Mouse (Mus musculus) skeletal muscle tissue, adult 2 months (tissue): Measurements from ENCODE around the gene Ell.

ENCODE experiments used
- DNase-seq: peaks from one replicate; pipeline ENCODE4 v3.0.0-alpha.2; 2012; ENCODE audit warnings: low read depth, low spot score

Ell gene

DNA sequence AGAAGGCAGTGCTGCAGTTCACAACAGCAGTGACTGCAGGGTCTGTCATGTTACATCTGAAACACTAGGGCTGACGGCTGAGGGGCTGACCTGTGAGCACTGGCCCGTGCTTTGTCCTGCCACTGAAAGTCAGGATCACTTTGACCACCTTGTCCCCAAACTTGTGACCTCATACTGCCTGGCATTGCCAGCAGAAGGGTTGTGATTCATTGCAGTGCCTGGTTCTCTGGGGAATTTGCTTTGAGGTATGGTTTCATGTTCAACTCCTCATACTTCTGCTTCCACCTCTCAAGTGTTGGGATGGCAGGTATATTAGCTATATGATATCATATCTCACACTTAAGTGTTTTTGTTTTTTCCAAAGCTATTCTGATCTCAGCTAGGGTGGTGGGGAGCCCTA is 3.6 kb upstream of the Ell start:
- no peak for DNase-seq

DNA sequence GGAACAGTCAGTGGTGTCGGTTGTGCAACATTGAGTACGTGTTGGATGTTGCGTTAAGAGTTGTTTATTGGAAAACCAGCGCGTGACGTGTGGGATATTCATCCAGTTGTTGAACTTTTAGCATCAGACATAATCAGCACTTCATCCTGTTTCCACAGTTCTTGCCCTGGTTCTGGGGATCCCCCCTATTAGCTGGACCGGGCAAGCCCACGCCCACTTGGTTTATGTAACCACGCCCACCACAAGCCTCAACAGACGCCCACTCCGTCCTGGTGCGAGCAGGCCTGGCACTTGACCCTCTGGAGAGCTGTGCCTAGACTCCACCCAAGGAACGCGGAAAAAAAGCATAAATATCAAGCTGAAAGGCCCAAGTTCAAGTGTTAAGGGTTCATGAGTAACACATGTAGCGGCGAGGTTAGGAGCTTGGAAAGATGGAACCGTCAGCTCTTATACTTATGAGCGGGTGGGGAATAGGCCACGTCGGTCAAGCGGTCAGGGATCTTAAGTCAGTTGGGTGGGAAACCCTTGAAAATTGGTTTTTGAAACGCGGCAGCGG is 1.2 kb upstream of the Ell start:
- DNase-seq: peak; percentile 73

DNA sequence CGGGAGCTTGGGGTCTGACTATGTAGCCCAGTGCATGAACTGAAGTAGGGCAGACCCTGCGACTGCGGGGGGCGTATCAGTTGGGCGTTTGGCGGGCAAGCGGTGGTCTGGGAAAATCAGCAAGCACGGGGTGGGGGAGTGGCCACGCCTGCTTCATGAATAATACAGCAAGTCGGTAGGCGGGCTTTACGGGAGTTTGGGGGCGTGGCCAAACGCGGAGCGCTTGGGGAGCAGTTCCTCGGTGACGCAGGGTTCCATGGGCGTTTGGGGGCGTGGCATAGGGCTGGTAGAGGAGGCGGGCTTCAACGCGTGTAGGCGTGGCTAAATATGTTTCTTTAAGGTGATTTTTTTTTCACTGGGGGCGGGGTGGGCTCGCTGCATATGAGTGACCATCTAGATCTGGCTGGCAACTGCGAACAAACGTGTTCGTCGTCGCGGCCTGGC is 602 bp upstream of the Ell start:
- peak; percentile 99 for DNase-seq

DNA sequence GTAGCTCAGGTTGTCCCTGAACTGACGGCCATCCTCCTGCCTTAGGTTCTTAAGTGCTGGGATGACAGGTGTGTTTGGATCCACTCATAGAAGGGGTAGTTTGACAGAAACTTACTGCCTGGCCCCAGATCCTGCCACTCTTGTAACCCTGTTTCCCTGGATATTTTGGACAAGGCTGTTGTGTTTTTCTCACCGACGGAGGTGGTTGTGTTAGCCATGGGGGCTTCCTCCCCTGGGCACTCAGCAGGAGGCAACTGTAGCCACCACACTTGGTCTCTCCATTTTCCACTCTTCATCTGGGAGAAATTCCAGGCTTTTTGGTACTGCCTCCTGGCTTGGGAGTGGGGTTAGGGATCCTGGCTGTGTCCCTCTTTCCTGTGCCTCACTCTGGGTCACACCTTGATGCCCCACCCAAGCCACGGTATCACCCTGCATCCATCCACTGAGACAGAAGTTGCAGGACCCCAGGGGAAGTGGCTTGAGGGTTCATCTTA is 803 bp downstream of the Ell start:
- no peak for DNase-seq

DNA sequence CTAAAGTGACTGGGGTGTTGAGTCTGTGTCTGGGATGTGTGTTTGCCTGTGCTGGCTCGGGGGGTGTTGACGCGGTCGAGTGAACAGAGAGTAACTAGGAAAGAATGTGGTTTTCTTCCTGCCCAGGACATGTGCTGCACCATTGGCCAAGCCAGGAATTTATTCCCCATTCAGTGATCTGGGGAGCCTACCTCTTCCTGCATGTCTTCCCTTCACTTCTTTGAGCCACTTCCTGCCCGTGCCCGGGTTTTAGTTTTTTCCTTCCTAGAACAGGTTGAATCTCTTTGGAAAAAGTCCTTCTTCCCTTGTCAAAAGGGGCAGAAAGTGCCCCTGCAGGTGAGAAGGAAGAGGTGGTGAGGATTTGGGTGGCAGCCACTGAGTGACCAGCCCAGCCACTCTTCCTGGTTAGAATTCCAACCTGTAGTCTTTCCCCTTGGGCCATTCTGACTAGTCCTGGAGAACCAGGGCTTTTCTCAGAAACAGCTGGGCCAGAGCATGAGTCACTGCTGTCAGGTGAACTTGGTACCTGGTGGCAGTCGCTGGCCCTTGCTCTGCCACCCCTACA is 1.3 kb downstream of the Ell start:
- no peak for DNase-seq

DNA sequence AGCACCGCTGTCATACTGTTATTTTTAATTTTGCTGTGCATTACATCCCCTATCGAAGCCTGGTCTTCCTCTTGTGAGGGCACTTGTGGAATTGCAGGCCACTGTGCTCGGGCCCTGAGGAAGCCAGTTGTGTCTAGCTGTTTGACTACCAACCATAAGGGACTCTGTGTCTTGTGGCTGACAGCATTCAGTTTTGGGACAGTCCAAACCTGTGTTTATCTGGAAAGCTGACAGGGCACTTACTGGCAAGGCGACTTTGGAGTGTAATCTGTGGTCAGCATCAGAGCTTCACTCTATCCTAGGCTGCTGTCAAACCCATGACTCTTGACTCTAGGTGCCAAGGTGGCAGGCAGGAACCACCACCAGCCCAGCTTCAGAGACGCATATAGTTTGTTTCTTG is 1.8 kb downstream of the Ell start:
- DNase-seq: no peak

DNA sequence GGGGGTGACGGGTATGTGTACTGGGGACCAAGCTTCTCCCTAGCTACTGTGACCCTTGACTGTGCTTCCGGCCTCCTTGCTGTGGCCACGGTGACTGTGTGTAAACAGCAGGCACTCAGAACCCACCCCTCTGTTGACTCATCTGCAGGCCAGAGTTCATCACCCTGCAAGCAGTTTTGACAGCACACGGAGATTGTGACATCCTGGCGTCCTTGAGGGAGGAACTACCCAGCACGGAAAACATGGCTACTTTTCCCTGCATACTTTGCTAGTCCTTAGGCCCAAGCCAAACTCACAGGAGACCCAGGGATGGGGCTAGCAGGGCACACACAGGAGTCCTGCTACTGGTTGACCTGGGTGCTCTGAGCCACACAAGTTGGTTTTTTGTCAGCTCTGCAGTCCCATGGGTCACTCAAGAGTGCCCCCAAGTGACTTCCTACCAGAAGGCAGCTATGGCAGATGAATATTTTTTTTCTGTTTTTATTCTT is 5.0 kb downstream of the Ell start:
- peak; percentile 65 for DNase-seq

DNA sequence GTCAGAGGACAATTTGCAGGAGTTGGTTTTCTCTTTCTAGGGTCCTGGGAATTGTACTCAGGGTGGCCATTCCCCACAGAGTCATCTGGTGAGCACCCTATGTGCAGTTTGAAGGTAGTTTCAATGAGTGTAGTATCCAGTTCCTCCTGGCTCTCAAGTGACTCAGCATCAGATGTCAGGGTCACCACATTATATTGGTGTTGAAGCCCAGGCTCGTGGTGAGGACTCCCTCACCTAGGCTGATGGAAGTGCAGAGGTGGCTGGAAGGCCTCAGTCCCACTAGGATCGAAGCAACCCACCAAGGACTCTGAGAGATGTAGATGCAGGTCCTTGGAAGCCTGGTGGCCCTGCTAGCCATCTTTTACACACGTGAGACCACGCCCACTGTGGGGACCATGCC is 7.2 kb downstream of the Ell start:
- DNase-seq: no peak

DNA sequence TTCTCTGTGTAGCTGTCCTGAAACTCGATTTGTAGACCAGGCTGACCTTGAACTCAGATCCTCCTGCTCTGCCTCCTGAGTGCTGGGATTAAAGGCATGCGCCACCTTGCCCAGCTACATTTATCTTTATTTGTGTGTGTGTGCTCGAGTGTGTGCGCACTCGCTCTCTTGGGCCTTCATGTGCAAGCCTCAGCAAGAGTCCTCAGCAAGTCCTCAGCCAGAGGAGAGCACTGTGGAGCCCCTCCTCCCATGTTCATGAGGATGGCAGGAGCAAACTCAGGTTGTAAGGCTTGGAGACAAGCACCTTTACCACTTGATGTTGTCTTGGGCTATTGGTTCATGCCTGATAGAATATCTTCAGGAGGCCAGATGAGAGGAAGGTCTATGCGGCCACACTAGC is 8.5 kb downstream of the Ell start:
- DNase-seq: no peak

DNA sequence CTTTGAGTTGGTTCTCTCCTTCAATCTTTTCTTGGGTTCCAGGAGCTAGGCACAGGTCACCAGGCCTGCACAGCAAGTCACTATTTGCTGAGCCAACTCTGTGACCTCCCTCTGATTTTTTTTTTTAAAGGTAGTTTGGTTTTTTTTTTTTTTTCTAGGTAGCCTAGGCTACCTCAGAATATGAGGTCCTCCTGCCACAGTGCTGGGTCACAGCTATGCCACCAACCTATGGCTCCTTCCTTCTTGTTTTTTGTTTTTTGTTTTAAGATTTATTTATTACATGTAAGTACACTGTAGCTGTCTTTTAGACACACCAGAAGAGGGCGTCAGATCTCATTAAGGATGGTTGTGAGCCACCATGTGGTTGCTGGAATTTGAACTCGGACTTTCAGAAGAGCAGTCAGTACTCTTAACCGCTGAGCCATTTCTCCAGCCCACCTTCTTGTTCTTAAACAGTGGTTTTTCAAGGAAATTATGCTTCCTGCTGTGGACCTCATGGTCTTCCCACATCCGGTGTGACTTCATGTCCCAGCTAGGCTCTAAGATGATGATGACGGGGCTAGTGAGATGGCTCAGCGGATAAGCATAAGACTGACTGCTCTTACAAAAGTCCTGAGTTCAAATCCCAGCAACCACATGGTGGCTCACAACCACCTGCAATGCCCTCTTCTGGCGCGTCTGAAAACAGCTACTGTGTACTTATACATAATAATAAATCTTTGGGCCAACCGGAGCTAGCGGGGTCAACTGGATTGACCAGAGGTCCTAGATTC is 10.3 kb downstream of the Ell start:
- no peak for DNase-seq

DNA sequence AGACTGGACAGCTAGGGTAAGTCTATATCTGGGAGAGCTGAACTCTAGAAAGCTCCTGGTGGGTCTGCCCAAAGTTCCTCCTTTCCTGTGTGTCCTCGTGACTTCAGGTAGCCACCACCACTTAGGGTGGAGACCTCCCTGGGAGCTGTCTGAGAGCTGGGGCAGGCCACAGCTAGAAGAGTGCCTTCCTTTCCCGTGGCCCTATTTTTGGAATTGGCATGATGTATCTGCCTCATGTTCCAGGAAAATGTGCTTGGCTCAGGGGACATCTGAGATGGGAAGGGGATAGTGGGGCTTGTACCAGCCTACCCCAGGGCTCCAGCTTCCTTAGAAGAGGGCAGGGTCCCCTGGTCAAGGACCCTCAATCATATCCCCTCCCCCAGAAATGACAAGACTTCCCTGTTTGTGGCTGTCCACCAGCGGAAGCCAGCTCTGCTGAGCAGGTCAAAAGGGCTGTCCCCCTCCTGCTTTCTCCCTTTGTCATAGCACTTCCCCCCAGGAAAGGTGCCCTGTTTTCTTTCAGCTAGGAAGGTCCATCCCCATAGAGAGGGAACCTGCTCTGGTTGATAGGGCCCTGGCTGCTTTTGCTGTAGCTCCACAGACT is 12.4 kb downstream of the Ell start:
- peak; percentile 71 for DNase-seq

DNA sequence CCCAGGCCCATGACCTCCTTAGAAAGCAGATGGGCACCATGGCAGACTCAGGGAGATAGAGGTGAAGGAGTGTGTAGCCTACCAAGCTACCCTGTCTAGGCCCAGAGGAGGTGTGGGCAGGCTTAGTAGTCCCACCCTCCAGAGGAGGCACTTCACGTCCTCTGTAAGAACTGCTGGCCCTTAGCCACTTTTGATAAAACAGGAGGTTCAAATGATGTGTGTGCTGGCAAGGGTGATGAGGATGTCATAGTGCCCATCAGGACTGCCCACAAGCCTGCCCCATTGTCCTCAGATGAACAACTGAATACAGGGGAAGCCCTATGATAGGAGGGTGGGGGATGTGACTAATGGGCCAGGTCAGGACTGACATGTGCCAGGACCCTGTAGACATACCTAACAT is 13.6 kb downstream of the Ell start:
- no peak for DNase-seq

DNA sequence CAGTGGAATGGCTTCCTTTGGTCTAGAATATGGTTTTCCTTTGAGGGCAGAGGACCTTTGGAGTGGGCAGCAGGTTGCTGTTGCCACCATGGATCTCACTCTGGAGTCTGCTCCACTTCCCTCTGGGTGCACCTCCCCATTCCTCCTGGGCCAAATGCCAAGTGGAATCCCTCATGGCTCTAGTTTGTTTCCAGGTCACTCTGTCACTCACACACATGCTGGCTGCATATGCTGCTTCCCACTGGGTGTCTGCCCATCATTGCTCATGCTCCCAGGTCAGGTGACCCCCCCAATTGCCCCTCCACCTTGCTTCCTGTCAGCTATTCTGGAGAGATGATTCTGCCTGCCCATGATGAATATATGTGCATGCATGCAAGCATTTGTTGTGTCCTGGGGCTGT is 14.5 kb downstream of the Ell start:
- peak; percentile 78 for DNase-seq

DNA sequence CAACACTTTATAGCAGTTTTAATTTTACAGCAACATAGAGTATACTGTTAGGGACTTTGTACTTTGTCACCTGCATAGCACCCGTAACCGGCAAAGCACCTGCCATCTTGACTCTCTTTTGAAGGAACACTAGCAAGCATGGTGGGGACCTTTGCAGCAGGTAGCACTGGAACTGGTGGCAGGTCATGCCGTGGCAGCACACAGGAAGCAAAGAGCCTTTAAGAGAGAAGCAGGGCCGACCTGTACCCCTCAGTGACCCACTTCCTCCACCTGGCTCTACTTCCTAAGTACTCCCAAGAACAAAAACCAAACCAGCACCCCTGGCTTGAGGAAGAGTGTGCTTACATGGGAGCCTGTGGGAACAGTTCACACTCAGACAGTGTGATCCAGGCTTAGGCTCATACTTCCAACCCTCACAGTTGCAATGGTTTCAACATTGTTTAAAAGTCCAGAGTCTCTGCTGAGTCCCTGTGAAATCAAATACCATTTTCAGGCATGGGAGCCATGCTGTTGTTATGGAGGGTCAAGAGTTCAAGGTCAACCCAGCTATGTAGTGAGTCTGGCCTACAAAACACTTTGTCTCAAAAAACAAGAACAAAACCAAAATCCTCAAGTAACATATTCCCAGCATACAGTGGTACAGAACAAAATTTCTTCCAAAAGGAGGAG is 16.0 kb downstream of the Ell start:
- DNase-seq: no peak

DNA sequence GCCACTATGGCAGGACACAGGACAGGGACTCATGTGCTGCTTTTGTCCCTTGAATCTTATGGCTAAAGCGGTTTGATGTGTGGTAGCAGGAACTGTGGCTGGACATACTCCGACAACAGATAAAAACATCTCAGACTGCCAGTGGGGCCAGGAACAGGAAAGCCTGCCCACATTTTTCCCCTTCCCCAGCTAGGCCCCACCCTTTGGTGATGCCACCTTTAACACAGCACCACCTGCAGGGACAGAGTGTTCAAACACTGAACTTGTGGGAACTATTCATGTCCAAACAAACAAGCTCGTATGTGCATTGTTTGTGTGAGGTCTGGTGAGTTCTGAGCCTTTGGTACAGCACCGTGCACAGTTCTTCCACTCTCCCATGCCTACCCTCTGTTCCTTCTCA is 19.1 kb downstream of the Ell start:
- DNase-seq: no peak

DNA sequence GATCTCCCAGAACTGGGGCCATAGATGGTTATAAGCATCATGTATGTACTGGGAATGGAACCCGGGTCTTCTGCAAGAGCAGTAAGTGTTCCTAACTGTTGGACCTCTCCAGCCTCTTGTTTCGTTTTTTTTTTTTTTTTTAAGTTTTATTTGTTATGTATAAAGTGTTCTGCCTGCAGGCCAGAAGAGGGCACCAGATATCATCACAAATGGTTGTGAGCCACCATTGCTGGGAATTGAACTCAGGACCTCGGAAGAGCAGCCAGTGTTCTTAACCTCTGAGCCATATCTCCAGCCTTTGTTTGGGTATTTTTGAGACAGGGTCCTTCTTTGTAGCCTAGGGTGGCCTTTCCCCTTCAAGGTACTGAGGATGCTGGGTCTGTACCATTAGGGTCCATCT is 19.7 kb downstream of the Ell start:
- no peak for DNase-seq

DNA sequence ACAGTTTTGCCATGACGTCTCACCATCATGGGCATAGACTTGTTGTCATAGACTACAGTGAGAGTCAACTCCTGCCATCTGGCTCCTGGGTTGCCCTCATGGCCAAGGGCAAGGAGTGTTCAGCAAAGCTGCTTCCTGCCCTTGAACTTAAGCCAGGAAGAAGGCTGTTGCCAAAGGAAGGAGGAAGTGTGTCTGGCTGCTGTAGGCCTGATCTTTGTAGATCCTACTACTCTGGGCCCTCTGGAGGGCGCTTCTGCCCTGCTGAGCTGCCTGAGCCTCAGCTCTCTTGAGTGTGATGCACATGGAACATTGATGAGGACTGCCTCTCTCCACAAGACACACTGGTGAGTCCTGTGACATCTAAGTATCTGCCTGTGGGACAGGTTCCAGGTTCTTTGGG is 20.8 kb downstream of the Ell start:
- peak; percentile 79 for DNase-seq

DNA sequence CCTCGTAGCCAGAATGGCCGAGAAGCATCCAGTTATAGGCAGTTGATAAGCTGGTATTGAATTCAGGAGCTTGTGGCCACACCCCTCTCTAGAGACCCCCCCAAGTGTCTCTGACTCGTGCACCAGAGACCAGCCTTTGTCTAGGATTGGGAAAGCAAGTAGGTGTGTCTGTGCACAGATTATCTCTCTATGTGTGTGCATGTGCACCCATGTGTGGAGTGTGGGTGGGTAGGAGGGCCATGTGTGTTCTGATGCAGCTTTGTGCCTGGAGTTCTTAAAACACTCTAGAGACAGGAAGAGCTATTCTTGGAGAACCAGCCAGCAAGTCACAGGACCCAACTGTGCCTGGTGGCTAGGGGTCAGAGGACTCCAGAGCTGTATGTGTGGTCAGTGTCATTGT is 21.3 kb downstream of the Ell start:
- DNase-seq: no peak

DNA sequence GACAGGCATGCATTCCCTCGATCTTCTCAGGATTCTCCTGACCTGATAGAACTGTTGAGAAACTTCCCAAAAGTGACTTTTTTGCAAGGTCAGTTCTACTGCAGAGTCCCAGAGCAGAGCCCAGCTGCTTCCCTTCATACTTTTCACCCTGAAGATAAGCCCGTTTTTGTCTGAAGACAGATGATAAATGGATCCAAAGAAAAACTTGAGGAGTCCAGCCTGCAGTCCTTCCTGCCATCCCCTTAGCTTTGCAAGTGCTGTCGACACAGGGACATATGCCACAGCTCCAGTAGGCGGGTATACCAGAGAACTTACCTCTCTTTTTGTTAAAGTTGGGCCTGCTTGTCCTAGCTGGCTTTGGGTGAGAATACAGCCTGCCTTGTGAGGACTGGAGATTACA is 22.1 kb downstream of the Ell start:
- DNase-seq: no peak

DNA sequence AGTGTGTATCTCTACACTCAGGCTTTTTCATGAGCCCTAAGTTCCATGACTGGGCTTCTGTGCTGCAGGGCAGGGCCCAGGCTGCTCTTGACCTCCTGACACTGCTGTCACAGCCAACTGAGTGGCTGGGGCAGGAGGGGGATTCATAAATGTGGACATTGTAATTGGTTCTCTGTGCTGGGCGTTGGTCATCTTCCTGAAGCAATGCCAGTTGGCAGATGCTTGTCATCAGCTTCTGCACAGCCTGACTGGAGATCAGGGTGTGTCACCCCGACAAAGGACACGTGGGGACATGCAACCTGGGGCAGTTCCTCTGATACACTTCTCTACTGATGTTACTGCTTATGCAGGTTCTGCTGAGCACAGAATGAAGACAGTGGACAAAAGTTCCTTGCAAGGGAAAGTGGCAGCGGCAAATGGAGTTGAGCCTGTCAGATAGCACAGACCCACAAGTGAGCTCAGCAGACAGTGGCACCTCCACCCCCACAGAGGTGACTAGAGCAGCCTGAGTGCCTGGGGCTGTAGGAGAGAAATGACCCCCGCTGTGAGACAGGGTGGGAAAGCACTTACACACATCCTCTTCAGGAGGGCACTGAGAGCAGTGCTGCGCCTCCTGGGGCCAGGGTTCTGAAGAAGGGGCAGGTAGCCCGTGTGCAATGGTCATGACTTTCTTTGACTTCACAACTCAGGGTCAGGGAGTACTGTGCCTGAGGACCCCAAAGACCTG is 22.7 kb downstream of the Ell start:
- DNase-seq: peak; percentile 86

DNA sequence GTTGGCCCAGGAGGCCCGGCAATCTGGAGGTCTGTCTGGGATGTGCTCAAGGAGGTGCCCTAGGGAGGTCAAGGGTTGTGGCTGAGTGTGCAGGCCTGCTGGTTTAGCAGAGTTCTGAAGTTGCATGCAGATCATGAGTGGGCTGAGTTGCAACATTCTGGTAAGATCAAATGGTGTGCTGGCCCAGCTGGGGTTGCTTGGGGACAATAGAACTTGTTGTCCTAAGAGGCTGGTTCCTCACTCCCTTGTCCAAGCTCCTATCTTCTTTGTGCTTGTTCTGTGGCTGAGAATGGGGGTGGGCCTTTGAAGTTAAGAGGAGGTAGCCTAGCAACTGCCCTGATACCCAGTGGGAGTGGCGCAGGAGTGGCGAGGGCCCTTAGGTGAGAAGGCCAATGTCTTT is 23.5 kb downstream of the Ell start:
- DNase-seq: no peak
